Mouse (Mus musculus) mouse trophoblast stem cell (cell line): ENCODE results near the gene Cyb561d2.
"Not testable (repeated sequence)": the region's sequence is repeated elsewhere in the genome, so short reads cannot be mapped to it uniquely, and the experiment has no call there.

Experiments
- in situ Hi-C, 2 experiments: fragments of 300-500 bp; cut with MseI, MboI; formaldehyde crosslinking; loops; 2 replicates in 1 of 2; 3 replicates in 1 of 2; pipeline ENCODE4 v1.15.1; 2025

Gene Cyb561d2

DNA sequence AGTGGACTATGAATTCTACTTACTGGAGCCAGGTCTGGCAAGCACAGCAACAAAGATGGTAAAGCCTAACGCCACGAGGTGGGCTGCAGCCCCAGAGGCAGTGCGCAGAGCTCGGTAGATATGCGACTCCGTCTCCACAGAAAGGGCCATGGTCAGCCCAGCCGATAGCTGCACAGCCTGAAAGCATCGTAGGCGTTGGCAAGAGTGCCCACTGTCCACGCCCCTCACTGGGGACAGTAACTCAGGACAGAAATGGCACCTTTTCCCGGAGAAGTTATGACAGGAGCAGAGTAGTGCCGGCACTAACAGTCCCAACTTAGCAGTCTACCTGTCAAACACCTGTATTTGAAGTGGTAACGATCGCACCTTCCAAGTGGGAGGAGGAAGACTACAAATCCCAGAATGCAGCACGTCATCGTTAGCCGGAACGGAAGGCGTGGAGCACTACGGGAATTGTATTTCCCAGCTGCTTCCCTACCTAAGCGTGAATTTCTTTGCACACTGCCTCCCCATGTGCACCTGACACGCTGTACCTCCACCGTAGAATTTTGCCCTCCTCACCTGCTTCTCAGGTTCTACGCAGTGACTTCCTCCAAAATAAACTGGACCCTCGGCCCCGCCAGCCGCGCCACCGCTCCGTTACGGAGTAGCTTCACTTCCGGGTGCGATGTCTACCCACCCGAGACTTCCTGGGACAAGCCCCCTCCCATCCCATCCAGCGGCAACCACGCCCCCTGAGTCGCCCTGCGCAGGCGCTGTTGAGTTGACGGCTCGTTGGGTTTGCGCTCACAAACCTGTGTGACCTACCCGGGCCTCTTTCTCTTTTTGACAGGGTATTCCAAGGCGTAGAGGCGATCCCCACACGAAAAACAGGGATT is at the start of gene Cyb561d2, which contains the start of gene Nprl2:
Gene Cyb561d2, minus strand, starts transcription at position 720 of the 878 bp plus-strand sequence.
Gene Nprl2, plus strand, starts transcription at position 753 of the 878 bp plus-strand sequence.
- in situ Hi-C loops, result no loop called here

DNA sequence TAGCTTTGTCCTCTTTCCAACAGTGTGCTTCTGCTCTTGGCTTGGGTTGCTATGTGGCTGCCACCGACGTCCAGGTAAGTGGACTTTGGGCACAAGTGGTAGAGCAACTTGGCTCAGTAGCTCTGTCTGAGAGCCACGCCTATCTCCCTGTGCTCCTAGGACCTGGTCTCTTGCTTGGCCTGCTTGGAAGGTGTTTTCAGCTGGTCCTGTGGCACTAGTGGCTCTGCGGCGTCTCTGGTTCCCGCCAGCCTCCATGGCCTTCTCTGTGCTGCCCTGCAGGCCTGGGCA is 48.7 kb upstream of the Cyb561d2 start:
- in situ Hi-C loops, result no loop called here

DNA sequence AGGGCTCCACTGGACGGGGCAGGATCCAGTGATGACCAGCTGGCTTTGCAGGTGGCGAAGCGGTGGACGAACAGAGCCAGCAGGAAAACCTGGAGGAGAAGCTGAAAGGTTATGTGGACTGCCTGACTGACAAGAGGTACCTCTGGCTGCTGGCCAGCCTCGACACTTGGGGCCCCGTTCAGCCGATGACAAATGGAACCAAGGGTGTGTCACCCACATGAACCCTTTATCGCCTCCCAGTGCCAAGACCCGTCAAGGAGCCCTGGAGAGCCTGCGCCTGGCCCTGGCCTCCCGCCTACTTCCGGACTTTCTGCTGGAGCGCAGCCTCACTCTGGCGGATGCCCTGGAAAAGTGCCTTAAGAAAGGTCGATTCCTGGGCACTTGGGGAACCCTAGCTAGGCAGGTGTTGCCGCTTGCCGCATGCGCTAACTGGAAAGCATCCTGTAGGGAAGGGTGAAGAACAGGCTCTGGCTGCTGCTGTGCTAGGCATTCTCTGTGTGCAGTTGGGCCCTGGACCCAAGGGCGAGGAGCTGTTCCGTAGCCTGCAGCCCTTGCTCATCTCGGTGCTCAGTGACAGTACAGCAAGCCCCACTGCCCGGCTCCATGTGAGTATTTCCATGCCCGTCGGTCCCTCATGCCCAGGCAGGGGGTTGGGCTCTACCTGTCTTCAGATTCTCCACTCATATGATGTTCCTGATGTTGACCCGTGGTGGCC is 48.2 kb upstream of the Cyb561d2 start:
- in situ Hi-C loops, result no loop called here

DNA sequence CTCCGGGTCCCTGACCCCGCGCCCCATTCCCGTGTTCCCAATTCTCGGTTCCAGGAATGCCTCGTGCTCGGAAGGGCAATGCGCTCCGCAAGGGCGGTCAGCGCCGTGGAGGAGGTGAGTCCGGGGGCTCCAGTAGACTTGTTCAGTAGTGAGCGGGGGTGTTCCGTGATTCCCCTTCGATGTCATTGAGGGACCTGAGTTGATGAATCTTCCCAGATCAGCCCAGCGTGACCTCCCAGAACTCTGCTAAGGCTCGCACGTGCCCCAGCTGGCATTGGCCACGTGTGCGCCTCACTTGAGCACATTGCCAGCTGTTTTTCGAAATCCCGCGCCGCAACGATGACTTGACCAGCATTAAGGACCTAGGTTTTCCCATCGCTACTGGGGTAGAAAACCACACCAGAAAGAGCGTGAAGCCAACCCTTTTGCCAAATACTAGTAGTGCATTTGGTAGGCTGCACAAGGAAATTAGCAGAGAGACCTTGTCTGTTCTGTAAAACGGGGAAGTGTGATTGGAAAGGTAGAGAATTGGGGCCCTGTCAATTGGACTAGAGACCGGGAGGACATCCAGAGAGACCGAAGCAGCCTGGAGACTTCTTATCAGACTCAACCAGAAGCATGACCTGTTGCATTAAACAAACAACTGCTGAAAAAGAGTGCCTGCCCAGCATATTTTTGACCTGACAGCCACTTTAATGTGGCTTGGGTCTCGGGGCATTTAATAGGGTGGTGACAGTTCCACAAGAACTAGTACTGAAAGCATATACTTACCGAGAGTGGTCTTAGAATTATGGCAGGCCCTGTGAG is 46.0 kb upstream of the Cyb561d2 start:
- in situ Hi-C loops, result no loop called here

DNA sequence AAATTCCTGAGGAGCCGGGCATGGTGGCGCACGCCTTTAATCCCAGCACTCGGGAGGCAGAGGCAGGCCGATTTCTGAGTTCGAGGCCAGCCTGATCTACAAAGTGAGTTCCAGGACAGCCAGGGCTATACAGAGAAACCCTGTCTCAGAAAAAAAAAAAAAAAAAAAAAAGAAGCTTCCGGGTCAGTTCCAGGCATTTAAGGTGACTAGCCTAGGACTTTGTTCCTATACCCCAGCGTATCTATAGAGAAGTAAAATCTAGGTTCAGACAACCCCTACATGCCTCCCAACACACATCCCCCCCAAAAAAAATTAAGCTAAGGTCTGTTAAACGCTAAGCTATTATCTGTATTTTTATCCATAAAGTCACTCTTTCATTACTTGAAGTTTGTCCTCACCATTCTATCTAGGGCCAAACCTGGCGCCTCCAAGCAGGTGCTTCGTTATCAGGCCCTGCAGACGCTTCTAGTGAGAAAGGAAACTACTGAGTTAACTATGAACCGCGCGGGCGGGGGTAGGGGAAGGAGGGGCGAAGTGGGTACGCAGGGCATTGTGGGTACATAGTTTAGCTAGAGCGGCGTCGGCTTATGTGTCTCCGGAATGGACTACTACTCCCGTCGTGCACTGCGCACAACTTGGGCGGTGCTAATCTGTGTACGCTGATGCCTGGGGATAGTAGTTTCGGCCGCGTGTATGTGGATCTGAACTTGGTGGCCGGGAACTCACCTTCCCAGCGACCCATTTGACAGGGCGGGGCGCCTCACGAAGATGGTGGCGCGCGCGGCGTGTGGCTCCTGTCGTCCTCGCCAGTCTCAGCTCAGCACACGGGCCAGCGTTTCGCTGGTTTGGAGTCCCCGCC is 45.2 kb upstream of the Cyb561d2 start, which contains the start of gene Ifrd2:
Gene Ifrd2, plus strand, starts transcription at position 669 of the 859 bp plus-strand sequence.
- in situ Hi-C loops, result no loop called here

DNA sequence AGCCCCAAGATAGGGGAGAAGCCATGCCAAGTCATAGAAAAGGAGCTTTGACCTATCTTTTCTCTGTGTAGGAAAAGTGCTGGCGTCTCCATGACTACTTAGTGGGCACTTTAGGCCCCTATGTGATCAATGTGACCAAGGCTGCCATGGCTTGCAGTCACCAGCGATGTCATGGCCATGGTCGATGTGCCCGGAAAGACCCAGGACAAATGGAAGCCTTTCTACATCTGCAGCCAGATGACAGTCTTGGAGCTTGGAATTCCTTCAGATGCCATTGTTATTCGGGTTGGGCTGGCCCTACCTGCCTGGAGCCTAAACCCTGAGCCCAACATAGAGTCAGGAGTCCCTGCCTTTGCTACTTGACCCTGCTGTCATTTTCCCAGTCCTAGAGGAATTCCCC is 44.5 kb upstream of the Cyb561d2 start:
- in situ Hi-C loops, result no loop called here

DNA sequence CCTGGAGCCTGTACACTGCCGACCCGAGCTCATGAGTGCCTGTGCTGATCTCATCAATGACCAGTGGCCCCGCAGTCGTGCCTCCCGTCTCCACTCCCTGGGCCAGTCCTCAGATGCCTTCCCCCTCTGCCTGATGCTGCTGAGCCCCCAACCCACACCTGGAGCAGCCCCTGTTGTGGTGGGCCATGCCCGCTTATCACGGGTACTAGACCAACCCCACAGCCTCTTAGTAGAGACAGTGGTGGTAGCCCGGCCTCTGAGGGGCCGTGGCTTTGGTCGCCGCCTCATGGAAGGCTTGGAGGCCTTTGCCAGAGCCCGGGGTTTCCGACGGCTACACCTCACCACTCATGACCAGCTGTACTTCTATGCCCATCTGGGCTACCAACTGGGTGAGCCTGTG is 41.2 kb upstream of the Cyb561d2 start:
- in situ Hi-C loops, result no loop called here

DNA sequence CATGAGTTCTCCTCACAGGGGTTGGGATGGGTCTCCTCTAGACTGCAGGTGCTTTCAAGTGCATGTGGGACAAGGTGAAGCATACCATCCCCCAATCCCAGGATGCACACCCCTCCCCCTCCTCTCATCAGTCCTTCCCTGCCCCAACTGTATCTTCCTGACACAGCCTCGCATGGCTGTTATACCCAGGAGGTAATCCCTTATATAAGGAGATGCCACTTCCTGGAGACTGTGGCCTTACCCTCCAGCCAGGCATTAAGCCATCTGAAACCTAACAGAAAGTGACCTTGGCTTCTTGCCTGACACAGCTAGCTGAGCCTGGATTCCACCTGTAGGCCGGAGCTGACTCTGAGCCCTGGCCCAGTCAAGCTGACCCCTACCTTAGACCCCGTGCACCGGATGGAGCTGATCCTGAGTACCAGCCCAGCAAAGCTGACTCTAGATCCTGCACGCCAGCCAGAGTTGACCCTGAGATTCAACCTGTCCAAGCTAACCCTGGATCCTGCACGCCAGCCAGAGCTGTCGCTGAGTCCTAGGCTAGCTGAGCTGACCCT is 40.6 kb upstream of the Cyb561d2 start:
- in situ Hi-C loops, result no loop called here

DNA sequence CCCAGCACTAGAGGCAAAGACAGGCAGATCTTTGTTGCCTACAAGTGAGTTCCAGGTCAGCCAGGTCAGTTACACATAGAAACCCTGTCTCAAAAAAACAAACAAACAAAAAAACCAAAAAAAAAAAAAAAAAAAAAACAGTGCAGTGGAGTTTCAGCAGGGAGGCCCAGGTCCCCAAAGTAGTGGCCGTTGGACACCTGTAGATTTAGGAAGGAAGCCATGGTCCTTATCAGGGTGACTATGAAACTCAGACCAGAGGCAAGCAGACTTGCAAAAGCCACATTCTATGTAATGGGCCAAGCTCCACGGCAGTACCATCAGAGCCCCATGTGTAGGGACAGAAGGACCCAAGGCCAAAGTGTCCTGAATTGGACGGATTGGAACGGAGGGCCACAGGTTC is 39.6 kb upstream of the Cyb561d2 start:
- in situ Hi-C loops, result no loop called here

DNA sequence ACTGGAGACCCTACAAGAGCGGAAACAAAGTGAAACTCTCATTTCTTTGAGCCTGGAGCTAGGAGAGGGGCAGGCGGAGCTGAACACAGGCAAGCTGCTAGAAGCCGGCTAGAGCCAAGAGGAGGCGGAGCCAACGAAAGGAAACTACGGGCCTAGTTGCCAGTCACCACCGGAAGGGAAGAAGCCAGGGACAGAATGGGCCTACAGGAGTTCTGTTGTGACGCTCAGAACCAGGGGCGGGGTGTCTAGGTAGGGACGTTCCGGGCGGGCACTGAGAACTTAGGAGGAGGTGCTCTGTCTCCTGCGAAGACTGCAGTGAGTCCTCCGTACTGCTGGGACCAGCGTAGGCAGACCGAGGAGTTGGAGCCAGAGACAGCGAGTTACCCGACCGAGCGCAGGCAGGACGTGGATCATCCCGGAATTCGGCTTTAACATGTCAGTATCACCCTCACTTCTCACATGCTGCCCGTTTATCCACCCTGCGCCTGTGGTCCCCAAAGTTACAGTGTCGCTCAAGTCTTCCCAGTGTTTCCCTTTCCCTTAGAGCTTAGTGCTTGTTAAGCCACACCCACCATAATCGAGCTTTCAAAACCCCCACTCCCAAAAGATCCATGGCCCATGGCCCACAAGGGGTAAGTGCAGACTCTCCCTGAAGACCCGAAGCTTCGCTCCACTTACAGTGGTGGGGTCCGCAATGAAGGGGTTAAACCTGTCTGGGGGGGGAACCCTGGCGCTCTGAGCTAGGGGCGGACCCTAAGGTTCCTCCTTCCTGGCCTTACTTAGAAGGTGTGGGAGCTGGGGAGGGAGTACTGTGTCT is 38.7 kb upstream of the Cyb561d2 start, which contains the start of gene Hyal3:
Gene Hyal3, plus strand, starts transcription at position 318 of the 817 bp plus-strand sequence.
- in situ Hi-C loops, result no loop called here

DNA sequence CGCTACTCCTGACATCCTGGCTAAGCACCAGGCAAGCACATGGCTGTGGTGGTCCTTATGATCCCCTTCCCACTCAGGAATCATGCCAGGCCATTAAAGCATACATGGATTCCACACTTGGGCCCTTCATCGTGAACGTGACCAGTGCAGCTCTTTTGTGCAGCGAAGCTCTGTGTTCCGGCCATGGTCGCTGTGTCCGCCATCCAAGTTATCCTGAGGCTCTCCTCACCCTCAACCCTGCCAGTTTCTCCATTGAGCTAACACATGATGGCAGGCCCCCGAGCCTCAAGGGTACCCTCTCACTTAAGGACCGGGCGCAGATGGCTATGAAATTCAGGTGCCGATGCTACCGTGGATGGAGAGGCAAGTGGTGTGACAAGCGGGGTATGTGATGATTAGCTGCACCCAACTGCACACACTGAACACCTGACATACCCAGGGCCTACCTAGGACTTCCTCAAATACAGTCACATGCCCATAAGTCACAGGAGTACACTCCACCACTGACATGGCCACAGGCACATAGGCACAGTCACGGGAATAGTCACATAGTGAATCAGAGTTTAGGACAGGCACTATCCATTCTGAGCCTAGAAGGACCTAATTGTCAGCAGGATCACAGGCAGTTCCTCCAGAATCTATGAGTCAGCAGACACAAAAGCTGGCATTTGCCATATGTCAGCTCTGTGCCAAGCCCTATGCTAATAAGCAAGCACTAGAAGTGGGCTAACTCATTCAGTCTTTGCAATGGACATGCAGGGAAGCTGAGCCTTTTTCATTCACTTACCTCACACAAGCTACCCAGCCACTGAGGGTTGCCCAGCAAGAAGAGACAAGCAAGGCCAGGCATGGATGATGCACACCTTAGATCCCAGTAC is 37.3 kb upstream of the Cyb561d2 start:
- in situ Hi-C loops, result no loop called here

DNA sequence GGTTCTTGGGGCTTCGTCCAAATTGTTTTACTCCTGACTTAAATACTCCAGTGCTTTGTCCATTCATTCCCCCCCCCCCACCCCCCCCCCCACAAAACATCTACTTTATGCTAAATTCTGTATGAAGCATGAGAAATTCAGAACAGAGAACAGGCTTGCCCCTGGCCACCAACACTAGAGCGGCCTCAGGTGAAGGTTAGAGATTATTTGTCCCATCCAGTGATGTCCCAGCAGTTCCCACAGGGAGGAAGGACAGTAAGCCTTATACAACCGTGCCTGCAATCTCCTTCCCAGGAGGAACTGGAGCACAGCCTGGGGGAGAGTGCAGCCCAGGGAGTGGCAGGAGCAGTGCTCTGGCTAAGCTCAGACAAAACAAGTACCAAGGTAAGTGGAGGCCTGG is 36.6 kb upstream of the Cyb561d2 start, which contains the start of gene Naa80:
Gene Naa80, plus strand, starts transcription at position 301 of the 400 bp plus-strand sequence.
- in situ Hi-C loops, result no loop called here

DNA sequence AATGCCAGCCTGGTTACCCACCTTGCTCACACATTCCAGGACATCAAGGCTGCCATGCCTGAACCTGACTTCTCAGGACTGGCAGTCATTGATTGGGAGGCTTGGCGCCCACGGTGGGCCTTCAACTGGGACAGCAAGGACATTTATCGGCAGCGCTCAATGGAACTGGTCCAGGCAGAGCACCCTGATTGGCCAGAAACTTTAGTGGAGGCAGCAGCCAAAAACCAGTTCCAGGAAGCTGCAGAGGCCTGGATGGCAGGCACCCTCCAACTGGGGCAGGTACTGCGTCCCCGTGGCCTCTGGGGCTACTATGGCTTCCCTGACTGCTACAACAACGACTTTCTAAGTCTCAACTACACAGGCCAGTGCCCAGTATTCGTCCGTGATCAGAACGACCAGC is 35.9 kb upstream of the Cyb561d2 start:
- in situ Hi-C loops, result no loop called here

DNA sequence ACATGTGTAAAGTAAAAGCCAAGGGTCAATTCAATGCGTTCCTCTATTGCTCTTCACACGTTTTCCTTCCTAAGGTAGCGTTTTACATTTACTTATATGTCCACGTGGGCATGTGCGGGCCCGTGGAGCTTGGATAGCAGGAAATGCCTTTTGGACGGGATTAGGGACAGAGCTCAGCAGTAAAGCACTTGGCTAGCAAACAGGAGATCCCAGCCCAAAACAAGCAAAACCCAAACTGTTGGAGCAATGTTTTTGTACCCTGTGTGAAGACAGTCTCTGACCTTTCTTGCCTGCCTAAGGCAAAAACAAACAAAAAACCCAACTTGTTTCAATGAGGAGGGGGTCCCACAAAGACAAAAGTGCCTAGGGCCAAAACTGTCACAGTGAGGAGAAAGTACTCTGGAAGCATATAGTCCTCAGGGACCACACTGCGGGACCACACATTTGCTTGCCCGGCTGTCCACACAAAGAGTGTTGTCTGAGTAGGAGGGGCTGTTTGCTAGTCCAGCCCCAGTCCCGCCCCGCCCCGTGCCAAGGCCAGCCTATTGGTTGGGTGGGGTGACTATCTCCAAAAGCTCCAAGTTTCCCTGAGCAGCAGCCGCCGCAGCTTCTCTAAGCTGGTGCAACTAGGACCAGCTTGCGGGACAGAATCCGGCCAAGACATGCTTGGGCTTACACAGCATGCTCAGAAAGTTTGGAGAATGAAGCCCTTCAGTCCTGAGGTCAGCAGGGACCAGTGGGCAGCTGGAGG is 34.5 kb upstream of the Cyb561d2 start, which contains the start of gene Hyal1:
Gene Hyal1, plus strand, starts transcription at position 571 of the 751 bp plus-strand sequence.
- in situ Hi-C loops, result no loop called here

DNA sequence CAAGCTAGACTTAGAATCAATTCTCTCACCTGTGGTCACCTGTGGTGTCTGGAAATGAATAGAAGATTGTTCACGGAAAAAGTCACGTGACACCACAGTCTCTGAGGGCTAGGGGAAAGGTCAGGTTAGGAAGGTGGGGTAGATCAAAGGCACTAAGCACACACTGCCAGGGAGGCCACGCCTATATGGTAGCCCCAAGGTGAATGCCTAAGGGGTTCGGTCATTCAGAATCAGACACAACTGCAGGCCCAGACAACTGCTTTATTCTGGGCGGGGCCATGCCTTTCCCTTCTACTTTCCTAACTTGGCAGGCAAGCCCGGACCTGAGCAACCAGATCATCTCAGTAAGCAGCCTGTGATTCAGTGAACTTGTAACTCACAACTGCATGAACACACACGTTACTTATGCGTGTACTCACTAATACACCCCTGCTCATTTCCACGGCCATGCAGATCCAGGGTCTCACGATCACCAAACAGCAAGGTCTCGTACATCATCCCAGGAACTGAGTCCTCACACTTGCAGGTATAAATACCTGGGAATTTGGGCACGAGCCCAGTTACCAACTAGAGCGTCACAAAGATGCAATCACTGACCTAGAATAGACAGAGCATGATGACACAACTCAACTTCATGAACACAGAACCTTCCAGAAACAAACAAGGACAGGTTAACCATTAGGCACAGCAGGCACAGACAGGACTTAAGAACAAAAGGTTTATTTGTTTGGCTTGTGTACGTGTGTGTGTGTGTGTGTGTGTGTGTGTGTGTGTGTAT is 33.8 kb upstream of the Cyb561d2 start:
- in situ Hi-C loops, result no loop called here

DNA sequence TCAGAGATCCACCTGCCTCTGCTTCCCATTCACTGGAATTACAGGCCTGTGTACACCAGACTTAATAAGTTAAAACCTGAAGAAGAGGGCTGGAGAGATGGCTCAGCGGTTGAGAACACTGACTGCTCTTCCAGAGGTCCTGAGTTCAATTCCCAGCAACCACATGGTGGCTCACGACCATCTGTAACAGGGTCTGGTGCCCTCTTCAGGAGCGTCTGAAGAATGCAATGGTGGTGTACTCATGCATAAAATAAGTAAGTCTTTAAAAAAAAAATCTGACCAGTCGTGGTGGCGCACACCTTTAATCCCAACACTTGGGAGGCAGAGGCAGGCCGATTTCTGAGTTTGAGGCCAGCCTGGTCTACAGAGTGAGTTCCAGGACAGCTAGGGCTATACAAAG is 31.8 kb upstream of the Cyb561d2 start:
- in situ Hi-C loops, result not testable (repeated sequence)

DNA sequence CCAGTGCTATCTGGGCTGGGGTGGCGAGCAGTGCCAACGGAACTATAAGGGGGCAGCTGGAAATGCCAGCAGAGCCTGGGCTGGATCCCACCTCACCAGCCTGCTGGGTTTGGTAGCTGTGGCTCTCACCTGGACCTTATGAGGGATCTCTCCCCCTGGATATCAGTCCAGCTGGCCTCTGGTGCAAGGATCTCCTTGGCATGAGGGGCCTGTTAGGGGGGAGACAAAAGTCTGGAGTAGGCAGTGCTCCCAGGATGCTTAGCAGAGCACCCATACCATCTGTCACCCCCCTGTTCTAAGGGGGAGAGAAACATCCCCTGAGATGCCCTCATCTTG is 30.3 kb upstream of the Cyb561d2 start:
- in situ Hi-C loops, result no loop called here
